Mouse (Mus musculus): ENCODE results near the gene Pstpip1. TPM values are rescaled to one million over a fixed set of nuclear protein-coding genes. Genes with fewer than 3 reads are reported as not detected.

Gene Pstpip1
- polyA plus RNA-seq (2015; fragmentation: Nextera tagmentation; extraction: Ambion mirVana) = 0.87 and 1.1 TPM in 2 replicates

DNA sequence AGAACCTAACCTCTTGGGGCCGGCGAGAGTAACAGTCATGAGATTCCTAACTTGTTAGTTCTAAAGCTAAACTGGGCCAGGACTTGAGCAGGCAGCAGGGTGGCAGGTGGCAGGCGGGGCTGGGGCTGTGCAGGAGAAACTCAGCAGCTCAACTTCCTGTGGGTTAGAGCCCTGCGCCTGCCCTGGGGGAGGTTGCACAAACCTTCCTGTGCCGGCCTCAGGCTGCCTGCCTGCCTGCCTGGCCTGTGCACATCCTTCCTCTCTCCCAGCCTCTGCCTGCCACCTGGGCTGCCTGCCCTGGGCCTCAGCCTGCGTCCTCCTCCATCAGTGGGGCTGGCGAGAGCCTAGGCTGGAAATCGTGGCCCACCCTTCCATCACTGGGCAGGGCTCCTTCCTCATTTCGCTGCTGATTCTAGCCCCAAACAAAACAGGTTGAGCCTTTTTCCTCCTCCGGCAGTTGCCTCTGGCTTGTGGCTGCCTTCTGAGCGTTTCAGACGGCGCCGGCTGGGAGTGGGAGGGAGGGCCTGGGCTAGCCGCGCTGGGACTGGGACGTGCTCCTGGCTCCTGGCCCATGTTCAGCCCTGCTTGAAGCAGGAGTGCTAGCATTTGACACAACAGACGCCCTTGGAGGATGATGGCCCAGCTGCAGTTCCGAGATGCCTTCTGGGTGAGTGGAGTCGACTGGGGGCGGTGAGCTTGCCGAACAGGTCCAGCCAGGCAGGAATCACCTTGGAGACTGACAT is at the start of gene Pstpip1:
TSS of gene Pstpip1 (plus strand) at position 185 of the 743 bp plus-strand sequence.
- peak; percentile 84 for ATAC-seq (ENCODE audit: low read depth)

DNA sequence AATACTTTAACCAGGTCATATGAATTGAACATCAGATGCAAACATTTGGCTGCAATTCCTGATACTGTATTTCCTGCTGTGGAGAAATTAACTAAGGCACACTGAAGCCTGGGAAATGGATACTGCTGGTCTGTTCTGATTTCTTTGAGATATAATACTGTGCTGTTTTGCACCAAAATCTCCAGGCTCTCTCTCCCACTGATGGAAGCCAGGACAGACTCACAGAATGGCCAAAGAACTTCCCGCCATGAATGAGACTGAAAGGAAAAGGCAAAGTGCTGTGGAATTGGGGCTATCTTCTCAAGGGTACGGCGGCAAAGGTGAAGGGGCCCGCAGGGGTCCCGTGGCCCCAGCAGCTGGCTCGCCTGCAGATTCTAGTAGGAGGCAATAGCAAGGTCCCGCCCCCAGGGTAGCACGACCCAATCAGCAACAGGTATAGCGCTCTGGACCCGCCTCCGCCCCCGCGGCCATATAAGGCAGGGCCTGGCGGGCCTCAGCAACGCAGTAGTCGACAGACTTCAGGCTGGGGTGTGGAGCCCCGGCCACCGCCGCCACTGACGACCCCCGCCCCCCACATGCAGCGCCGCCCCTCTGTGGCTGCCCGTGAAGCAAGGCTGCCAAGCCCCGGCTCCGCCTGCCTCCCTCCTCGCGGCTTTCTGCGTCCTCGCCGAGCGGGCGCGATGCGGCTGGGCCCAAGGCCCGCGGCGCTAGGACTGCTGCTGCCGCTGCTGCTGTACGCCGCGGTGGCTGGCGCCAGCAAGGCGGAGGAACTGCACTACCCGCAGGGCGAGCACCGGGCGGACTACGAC is 48.2 kb upstream of the Pstpip1 start, which contains the start of gene Rcn2:
TSS of gene Rcn2 (plus strand) at position 474 of the 809 bp plus-strand sequence.
- H3K9ac ChIP-seq = peak within 1 kb of the TSS; percentile 98
- no peaks in the 10 kb centered on the region for H3K9me3 ChIP-seq
- peak; percentile 99 for ATAC-seq (ENCODE audit: low read depth)
- peak within 1 kb of the TSS; percentile 70 for H3K4me2 ChIP-seq
- H3K27ac ChIP-seq (replicated peaks) = peak within 1 kb of the TSS; percentile 98
- H3K4me1 ChIP-seq (replicated peaks) = peaks cover 22% of the 10 kb centered on the region
- peak within 1 kb of the TSS; percentile 90 for H3K4me3 ChIP-seq
- peaks cover 24% of the 10 kb centered on the region for H3K36me3 ChIP-seq
- under 1% methylated on average over 47 of the region's 49 CpGs for whole genome bisulfite sequencing
- H3K27me3 ChIP-seq = no peaks in the 10 kb centered on the region

More for the DNA sequence above, at the start of gene Pstpip1:
- Histone ChIP-seq H3K9me3 (no peaks in the 10 kb centered on the region), H3K4me3 (no peak within 1 kb of the TSS), H3K27me3 (no peaks in the 10 kb centered on the region), H3K4me1 (replicated peaks) (peaks cover 10% of the 10 kb centered on the region), H3K27ac (replicated peaks) (peak within 1 kb of the TSS; percentile 75), H3K9ac (peak within 1 kb of the TSS; percentile 57), H3K36me3 (no peaks in the 10 kb centered on the region), H3K4me2 (peak within 1 kb of the TSS; percentile 33)
- 35% methylated on average over 22 of the region's 22 CpGs for WGBS

DNA sequence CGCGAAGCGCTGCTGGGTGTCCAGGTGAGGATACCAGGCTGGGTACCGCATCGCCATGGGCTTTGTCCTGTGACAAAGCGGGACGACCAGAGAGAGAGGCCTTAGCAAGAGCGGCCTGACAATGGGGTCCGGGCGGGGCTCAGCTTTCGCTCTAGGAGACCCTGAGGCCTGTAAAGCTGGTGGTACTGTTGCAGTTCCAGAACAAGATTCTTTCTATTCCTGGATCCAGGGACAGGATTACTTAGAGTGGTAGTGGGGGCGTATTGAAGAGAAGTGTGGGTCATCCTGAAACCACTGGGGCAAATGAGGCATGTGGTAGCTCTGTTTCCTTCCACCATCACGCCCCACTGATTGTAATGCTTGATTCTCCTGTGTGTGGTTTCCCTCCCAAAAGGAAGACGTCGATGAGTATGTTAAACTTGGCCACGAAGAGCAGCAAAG is 47.6 kb upstream of the Pstpip1 start:
- Histone ChIP-seq H3K4me3 (peak overlapping the region; percentile 90), H3K27ac (replicated peaks) (peak overlapping the region; percentile 98), H3K9me3 (no peaks in the 10 kb centered on the region), H3K27me3 (no peaks in the 10 kb centered on the region), H3K4me1 (replicated peaks) (peaks cover 22% of the 10 kb centered on the region), H3K9ac (peak overlapping the region; percentile 98), H3K4me2 (peak overlapping the region; percentile 70), H3K36me3 (peaks cover 24% of the 10 kb centered on the region)
- ATAC-seq (ENCODE audit: low read depth) = peak; percentile 89
- WGBS = 1% methylated on average over 16 of the region's 16 CpGs

DNA sequence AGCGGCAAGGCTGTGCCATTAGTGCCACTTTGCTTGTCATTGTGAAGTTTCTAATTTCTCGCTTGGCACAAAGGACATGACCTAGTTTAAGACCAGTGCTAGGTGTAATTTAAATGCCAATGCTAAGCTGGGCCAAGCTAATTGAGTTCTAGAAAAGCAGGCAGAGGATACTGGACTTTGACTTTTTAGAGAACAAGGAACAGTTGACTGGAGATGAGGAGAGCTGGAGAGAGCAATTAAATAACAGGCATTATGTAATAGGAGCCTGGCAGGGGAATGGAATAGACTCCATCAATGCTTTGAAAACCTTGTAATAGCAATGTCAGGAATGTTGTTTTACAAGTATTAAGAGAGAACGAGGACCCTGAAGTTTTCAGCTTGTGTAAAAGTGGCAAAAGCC is 36.0 kb upstream of the Pstpip1 start:
- WGBS = 55% methylated on average over 3 of the region's 3 CpGs
- Histone ChIP-seq H3K27me3 (no peaks in the 10 kb centered on the region), H3K36me3 (peaks cover 55% of the 10 kb centered on the region), H3K4me1 (replicated peaks) (no peaks in the 10 kb centered on the region; the same call in 1 of the 2 replicates), H3K4me3 (no peak overlapping the region), H3K9me3 (no peaks in the 10 kb centered on the region), H3K9ac (no peak overlapping the region), H3K4me2 (no peak overlapping the region), H3K27ac (replicated peaks) (no peak overlapping the region)
- no peak for ATAC-seq (ENCODE audit: low read depth)

DNA sequence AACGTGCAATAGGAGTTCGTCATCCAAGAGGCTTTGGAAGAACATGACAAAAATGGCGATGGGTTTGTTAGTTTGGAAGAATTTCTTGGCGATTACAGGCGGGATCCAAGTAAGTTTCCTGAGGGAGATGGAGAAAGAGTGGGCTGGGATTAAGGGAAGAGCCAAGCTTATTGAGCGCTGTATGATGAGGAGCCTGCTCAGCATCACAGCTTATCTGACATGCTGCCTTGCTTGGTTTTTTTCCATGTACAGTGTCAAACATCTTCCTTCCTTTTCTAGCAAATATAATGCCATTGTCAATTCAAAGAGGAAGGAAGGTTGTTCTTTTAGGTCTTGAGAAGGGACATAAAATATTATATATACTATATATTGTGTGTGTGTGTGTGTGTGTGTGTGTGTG is 33.6 kb upstream of the Pstpip1 start:
- peaks cover 70% of the 10 kb centered on the region for H3K36me3 ChIP-seq
- WGBS = 94% methylated on average over 6 of the region's 6 CpGs
- ATAC-seq (ENCODE audit: low read depth) = no peak
- no peak overlapping the region for H3K27ac ChIP-seq (replicated peaks)
- H3K9me3 ChIP-seq = no peaks in the 10 kb centered on the region
- H3K9ac ChIP-seq = no peak overlapping the region
- H3K27me3 ChIP-seq = no peaks in the 10 kb centered on the region
- H3K4me3 ChIP-seq = no peak overlapping the region
- H3K4me2 ChIP-seq = no peak overlapping the region
- H3K4me1 ChIP-seq (replicated peaks) = no peaks in the 10 kb centered on the region

DNA sequence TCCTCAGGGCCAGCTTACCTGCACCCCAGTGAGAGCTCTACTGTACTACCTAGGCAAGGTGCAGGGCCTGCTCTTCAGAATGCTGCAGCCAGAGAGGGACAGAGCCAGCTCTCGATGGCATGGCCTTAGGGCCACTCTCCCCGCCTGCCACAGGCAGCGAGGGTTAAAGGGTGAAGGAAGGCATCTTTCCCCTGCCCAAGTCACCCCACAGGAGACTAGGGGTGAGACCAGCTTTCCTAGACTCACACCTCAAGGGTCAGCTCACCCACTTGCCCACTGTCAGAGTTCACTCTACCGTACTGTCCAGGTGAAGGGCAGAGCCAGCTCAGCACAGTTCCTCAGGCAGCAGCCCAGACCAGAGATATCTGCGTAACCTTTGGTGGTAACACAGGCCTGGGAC is 27.4 kb upstream of the Pstpip1 start:
- ATAC-seq (ENCODE audit: low read depth) = peak; percentile 56; the same call in 1 of the 2 replicates
- H3K4me3 ChIP-seq = no peak overlapping the region
- no peak overlapping the region for H3K27ac ChIP-seq (replicated peaks)
- 93% methylated on average over 5 of the region's 5 CpGs for WGBS
- no peaks in the 10 kb centered on the region for H3K4me1 ChIP-seq (replicated peaks)
- H3K36me3 ChIP-seq = peaks cover 84% of the 10 kb centered on the region
- no peaks in the 10 kb centered on the region for H3K27me3 ChIP-seq
- no peak overlapping the region for H3K4me2 ChIP-seq
- no peak overlapping the region for H3K9ac ChIP-seq
- H3K9me3 ChIP-seq = no peaks in the 10 kb centered on the region

DNA sequence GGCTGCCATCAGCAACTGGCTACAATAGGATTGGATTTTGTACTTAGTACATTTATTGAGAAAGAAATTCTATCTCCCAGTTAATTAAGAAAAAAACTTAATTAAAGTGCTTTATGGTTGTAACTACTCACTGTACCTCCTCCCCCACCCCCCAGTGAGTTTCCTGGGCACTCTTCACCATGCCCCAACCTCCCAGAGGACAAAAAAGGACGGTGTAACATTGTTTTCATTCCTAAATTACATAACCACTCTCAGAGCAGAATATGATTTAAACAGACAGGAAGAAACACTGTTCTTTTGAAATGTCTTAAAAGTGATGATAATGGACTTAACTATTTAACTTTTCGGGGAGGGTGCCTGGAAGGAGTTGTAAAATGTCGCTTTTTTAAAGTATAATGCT is 24.8 kb upstream of the Pstpip1 start:
- Histone ChIP-seq H3K27ac (replicated peaks) (no peak overlapping the region), H3K4me1 (replicated peaks) (no peaks in the 10 kb centered on the region), H3K4me3 (no peak overlapping the region), H3K9ac (no peak overlapping the region), H3K4me2 (no peak overlapping the region), H3K9me3 (no peaks in the 10 kb centered on the region), H3K27me3 (no peaks in the 10 kb centered on the region), H3K36me3 (peaks cover 86% of the 10 kb centered on the region)
- no peak for ATAC-seq (ENCODE audit: low read depth)
- 76% methylated on average over 3 of the region's 3 CpGs for WGBS

DNA sequence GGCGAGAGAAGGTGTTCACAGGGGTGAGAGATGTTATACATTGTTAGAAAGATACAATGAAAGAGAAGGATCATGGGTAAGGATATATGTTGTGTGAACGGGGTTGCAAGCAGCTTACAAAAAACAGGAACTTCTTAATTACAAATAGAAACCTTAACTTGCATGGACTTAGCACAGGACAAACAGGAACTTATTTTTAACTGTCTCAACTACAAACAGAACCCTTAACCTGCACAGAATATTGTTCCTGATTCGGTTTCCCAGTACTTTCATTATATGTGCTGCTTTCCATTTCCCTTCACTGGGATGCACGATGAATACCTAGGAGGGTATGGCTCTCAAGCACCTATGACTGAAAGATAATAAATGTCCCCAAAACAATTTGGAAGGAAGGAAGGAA is 21.8 kb upstream of the Pstpip1 start:
- no peak for ATAC-seq (ENCODE audit: low read depth)
- no peaks in the 10 kb centered on the region for H3K27me3 ChIP-seq
- 89% methylated on average over 4 of the region's 4 CpGs for WGBS
- peaks cover 70% of the 10 kb centered on the region for H3K36me3 ChIP-seq
- no peak overlapping the region for H3K27ac ChIP-seq (replicated peaks)
- no peak overlapping the region for H3K4me3 ChIP-seq
- H3K9me3 ChIP-seq = no peaks in the 10 kb centered on the region
- H3K9ac ChIP-seq = no peak overlapping the region
- H3K4me2 ChIP-seq = no peak overlapping the region
- no peaks in the 10 kb centered on the region for H3K4me1 ChIP-seq (replicated peaks)

DNA sequence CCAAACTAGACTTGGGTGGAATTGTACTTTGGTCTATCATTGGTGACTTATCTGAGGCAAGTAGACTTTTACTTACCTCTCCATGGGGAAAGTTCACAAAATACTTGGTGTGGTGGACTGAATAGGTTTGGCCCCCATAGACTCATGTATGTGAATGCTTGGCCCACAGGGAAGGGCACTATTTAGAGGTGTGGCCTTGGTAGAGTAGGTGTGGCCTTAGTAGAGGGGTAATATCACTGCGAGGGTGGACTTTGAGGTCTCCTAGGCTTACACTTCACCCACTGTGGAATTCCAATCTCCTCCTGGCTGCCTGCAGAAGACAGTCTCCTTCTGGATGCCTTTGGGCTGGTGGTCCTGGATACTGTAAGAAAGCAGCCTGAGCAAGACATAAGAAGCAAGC is 21.1 kb upstream of the Pstpip1 start:
- H3K27me3 ChIP-seq = no peaks in the 10 kb centered on the region
- 92% methylated on average over 1 of the region's 1 CpGs for WGBS
- no peak for ATAC-seq (ENCODE audit: low read depth)
- no peaks in the 10 kb centered on the region for H3K9me3 ChIP-seq
- no peak overlapping the region for H3K4me3 ChIP-seq
- H3K4me2 ChIP-seq = no peak overlapping the region
- no peak overlapping the region for H3K27ac ChIP-seq (replicated peaks)
- no peaks in the 10 kb centered on the region for H3K4me1 ChIP-seq (replicated peaks)
- peaks cover 64% of the 10 kb centered on the region for H3K36me3 ChIP-seq
- H3K9ac ChIP-seq = no peak overlapping the region

DNA sequence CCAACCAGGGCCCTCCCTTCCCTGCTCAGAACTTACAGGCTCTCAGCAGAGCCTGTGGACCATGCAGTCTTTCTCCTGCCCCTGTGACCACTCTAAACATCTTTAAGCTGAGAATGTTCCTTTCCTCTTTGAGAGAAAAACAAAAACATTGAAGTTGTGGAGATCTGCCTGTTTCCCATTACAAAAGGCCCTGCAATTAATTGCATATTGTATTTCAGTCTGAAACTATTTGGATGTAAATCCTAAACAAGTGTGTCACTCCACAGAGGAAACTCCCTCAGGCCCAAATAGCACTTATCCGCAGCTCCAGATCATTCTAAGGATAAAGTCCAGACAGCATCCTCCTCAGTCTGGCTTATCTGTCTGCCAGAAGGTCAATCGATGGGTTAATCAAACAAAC is 16.9 kb upstream of the Pstpip1 start:
- 79% methylated on average over 2 of the region's 2 CpGs for WGBS
- no peak for ATAC-seq (ENCODE audit: low read depth)

DNA sequence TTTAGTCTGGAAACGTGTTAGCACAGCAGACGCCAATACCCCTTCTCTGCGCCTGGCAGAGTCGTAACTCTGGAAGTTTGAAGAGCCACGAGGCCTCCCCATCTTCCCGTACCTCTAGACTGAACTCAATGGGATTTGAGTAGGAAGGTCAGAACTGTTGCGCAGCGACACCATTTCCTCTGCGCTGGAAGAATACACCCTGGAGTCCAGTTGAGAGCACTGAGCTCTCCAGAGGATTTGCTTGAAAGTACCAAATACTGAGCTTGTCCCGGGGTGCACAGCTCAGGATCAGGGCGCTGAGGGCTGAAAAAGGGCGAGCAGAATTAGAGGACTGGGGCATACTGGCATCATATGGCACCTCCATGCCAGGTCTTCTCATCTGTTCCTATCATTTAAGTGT is 14.9 kb upstream of the Pstpip1 start:
- Histone ChIP-seq H3K36me3 (peaks cover 30% of the 10 kb centered on the region), H3K4me1 (replicated peaks) (peaks cover 20% of the 10 kb centered on the region), H3K27me3 (no peaks in the 10 kb centered on the region), H3K9ac (no peak overlapping the region), H3K4me2 (no peak overlapping the region), H3K27ac (replicated peaks) (no peak overlapping the region), H3K4me3 (no peak overlapping the region), H3K9me3 (no peaks in the 10 kb centered on the region)
- WGBS = 76% methylated on average over 12 of the region's 12 CpGs
- ATAC-seq (ENCODE audit: low read depth) = peak; percentile 10; the same call in 1 of the 2 replicates

More for the DNA sequence above, 16.9 kb upstream of the Pstpip1 start:
- H3K36me3 ChIP-seq = peaks cover 33% of the 10 kb centered on the region
- H3K9me3 ChIP-seq = no peaks in the 10 kb centered on the region
- H3K4me2 ChIP-seq = no peak overlapping the region
- peaks cover 20% of the 10 kb centered on the region for H3K4me1 ChIP-seq (replicated peaks)
- no peak overlapping the region for H3K4me3 ChIP-seq
- no peak overlapping the region for H3K27ac ChIP-seq (replicated peaks)
- no peaks in the 10 kb centered on the region for H3K27me3 ChIP-seq
- H3K9ac ChIP-seq = no peak overlapping the region

DNA sequence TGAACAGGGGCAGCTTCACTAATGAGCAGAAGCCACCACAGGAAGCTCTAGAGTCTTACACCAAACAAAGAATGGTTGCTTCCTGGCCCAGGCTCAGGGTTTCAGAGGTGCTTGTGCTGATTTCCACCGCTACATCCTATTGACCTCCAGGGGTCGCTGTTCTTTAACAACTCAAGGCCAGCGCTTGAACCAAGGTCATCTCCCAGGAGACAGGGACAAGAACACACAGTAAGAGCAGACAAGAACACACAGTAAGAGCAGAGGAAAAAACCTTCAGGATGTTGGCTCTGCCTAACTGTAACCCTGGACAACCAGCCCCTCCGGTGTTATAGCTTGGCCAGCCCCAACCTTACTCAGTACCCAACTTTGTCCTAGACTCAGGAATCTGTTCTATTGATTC is 14.5 kb upstream of the Pstpip1 start:
- Histone ChIP-seq H3K27ac (replicated peaks) (peak overlapping the region; percentile 71), H3K4me3 (no peak overlapping the region), H3K4me2 (no peak overlapping the region), H3K9me3 (no peaks in the 10 kb centered on the region), H3K27me3 (no peaks in the 10 kb centered on the region), H3K36me3 (peaks cover 31% of the 10 kb centered on the region), H3K9ac (no peak overlapping the region), H3K4me1 (replicated peaks) (peaks cover 20% of the 10 kb centered on the region)
- WGBS = 4% methylated on average over 4 of the region's 4 CpGs
- peak; percentile 82 for ATAC-seq (ENCODE audit: low read depth)
